Mouse (Mus musculus): ENCODE results near the gene Rhobtb3. TPM values are rescaled to one million over a fixed set of nuclear protein-coding genes. Genes with fewer than 3 reads are reported as not detected.

Rhobtb3 gene
- total and polyA plus RNA-seq, 2 experiments, result 1.7 to 8.5 TPM

DNA sequence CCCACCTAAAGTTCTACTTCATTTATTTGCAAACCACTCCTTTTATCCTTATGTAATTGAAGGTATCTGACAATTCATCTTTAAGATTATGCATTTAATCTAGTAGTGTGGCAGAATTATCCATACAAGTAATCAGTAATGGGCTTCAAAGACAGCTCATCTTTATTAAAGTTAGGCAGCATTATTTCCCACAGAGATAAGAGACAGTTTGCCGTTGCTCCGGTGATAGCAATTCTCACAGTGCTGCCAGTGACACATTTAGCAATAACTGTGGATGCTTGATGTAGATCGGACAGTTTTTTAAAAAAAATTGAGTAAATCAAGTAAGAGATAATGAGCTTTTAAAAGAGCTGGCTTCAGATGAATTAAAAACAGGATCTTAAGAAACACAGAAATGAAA, 51.4 kb downstream of the Rhobtb3 start:
- WGBS, result 77% methylated on average over 3 of the region's 3 CpGs
- H3K4me3 ChIP-seq (ENCODE audit: insufficient read depth, low read depth, low read length), result no peak overlapping the region
- H3K36me3 ChIP-seq (ENCODE audit: control insufficient read depth, insufficient read depth, low read length), result no peaks in the 10 kb centered on the region; the same call in 1 of the 2 replicates

DNA sequence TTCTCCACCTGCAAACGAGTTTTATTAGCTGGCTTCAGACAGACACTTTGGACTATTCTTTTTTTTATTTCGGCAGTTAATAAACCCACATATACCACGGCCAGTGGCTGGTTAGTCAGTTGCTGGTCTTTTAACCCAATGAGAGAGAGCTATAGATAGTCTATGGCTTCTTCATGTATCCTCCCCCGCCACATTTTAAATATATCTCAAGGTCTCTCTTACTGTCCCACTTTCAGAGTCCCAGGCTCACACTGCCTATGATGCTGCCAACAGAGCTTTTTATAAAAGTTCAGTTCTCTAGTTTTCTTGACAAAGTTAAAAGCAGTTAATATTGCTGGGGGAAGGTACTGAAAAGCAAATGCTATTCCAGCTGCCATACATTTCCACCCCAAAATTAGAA, 51.9 kb downstream of the Rhobtb3 start:
- Histone ChIP-seq H3K79me2 (ENCODE audit: control insufficient read depth, insufficient read depth, low read length) (no peaks in the 10 kb centered on the region), H3K27me3 (ENCODE audit: control insufficient read depth, insufficient read depth, low read length) (no peaks in the 10 kb centered on the region), H3K9ac (ENCODE audit: low read depth, low read length) (no peak overlapping the region), H3K4me3 (ENCODE audit: insufficient read depth, low read depth, low read length) (no peak overlapping the region), H3K36me3 (ENCODE audit: control insufficient read depth, insufficient read depth, low read length) (no peaks in the 10 kb centered on the region; the same call in 1 of the 2 replicates), H3K27ac (replicated peaks; ENCODE audit: insufficient read depth, low read depth, low read length) (no peak overlapping the region), H3K4me1 (ENCODE audit: control insufficient read depth, insufficient read depth, low read length) (no peaks in the 10 kb centered on the region)
- TF ChIP-seq CTCF (IDR thresholded peaks at IDR 0.05; ENCODE audit: low read depth, low read length) (no peak), POLR2A (IDR thresholded peaks at IDR 0.05; ENCODE audit: extremely low read depth, insufficient read depth, low read length) (no peak)
- WGBS, result 92% methylated on average over 4 of the region's 4 CpGs
- DNase-seq (ENCODE audit: extremely low read depth, low read depth, low spot score), result no peak

More for the DNA sequence above, 51.4 kb downstream of the Rhobtb3 start:
- H3K27me3 ChIP-seq (ENCODE audit: control insufficient read depth, insufficient read depth, low read length), result no peaks in the 10 kb centered on the region
- H3K79me2 ChIP-seq (ENCODE audit: control insufficient read depth, insufficient read depth, low read length), result no peaks in the 10 kb centered on the region
- no peaks in the 10 kb centered on the region for H3K4me1 ChIP-seq (ENCODE audit: control insufficient read depth, insufficient read depth, low read length)
- no peak overlapping the region for H3K9ac ChIP-seq (ENCODE audit: low read depth, low read length)
- TF ChIP-seq CTCF (IDR thresholded peaks at IDR 0.05; ENCODE audit: low read depth, low read length) (no peak), POLR2A (IDR thresholded peaks at IDR 0.05; ENCODE audit: extremely low read depth, insufficient read depth, low read length) (no peak)
- no peak overlapping the region for H3K27ac ChIP-seq (replicated peaks; ENCODE audit: insufficient read depth, low read depth, low read length)
- no peak for DNase-seq (ENCODE audit: extremely low read depth, low read depth, low spot score)

GRCm38 (mm10) chr13:75883792-75884191, 59.9 kb downstream of the Rhobtb3 start:
- Histone ChIP-seq H3K79me2 (ENCODE audit: control insufficient read depth, insufficient read depth, low read length) (no peaks in the 10 kb centered on the region), H3K4me1 (ENCODE audit: control insufficient read depth, insufficient read depth, low read length) (no peaks in the 10 kb centered on the region), H3K4me3 (ENCODE audit: insufficient read depth, low read depth, low read length) (no peak overlapping the region), H3K9ac (ENCODE audit: low read depth, low read length) (no peak overlapping the region), H3K36me3 (ENCODE audit: control insufficient read depth, insufficient read depth, low read length) (peaks cover 4% of the 10 kb centered on the region), H3K27ac (replicated peaks; ENCODE audit: insufficient read depth, low read depth, low read length) (no peak overlapping the region), H3K27me3 (ENCODE audit: control insufficient read depth, insufficient read depth, low read length) (no peaks in the 10 kb centered on the region)
- 81% methylated on average over 3 of the region's 3 CpGs for WGBS
- TF ChIP-seq CTCF (IDR thresholded peaks at IDR 0.05; ENCODE audit: low read depth, low read length), result no peak
- TF ChIP-seq POLR2A (IDR thresholded peaks at IDR 0.05; ENCODE audit: extremely low read depth, insufficient read depth, low read length), result no peak
- DNase-seq (ENCODE audit: extremely low read depth, low read depth, low spot score), result no peak

GRCm38 (mm10) chr13:75880501-75880900, 63.2 kb downstream of the Rhobtb3 start:
- Histone ChIP-seq H3K27ac (replicated peaks; ENCODE audit: insufficient read depth, low read depth, low read length) (no peak overlapping the region), H3K27me3 (ENCODE audit: control insufficient read depth, insufficient read depth, low read length) (no peaks in the 10 kb centered on the region), H3K36me3 (ENCODE audit: control insufficient read depth, insufficient read depth, low read length) (peaks cover 4% of the 10 kb centered on the region), H3K79me2 (ENCODE audit: control insufficient read depth, insufficient read depth, low read length) (no peaks in the 10 kb centered on the region), H3K4me3 (ENCODE audit: insufficient read depth, low read depth, low read length) (no peak overlapping the region), H3K9ac (ENCODE audit: low read depth, low read length) (no peak overlapping the region), H3K4me1 (ENCODE audit: control insufficient read depth, insufficient read depth, low read length) (no peaks in the 10 kb centered on the region)
- no peak for TF ChIP-seq CTCF (IDR thresholded peaks at IDR 0.05; ENCODE audit: low read depth, low read length)
- no peak for TF ChIP-seq POLR2A (IDR thresholded peaks at IDR 0.05; ENCODE audit: extremely low read depth, insufficient read depth, low read length)
- no peak for DNase-seq (ENCODE audit: extremely low read depth, low read depth, low spot score)
- WGBS, result 92% methylated on average over 2 of the region's 2 CpGs

- 48% methylated on average over 3 of the region's 3 CpGs for WGBS
Observed at GRCm38 (mm10) chr13:75879756-75880155, 64.0 kb downstream of the Rhobtb3 start.

GRCm38 (mm10) chr13:75877907-75878306, 65.8 kb downstream of the Rhobtb3 start:
- peak; percentile 57 for DNase-seq (ENCODE audit: extremely low read depth, low read depth, low spot score)
- Histone ChIP-seq H3K36me3 (ENCODE audit: control insufficient read depth, insufficient read depth, low read length) (peaks cover 4% of the 10 kb centered on the region), H3K4me3 (ENCODE audit: insufficient read depth, low read depth, low read length) (no peak overlapping the region), H3K9ac (ENCODE audit: low read depth, low read length) (no peak overlapping the region), H3K27me3 (ENCODE audit: control insufficient read depth, insufficient read depth, low read length) (no peaks in the 10 kb centered on the region), H3K4me1 (ENCODE audit: control insufficient read depth, insufficient read depth, low read length) (no peaks in the 10 kb centered on the region), H3K79me2 (ENCODE audit: control insufficient read depth, insufficient read depth, low read length) (no peaks in the 10 kb centered on the region), H3K27ac (replicated peaks; ENCODE audit: insufficient read depth, low read depth, low read length) (no peak overlapping the region)
- TF ChIP-seq POLR2A (IDR thresholded peaks at IDR 0.05; ENCODE audit: extremely low read depth, insufficient read depth, low read length) (no peak), CTCF (IDR thresholded peaks at IDR 0.05; ENCODE audit: low read depth, low read length) (peak; percentile 65)

More at GRCm38 (mm10) chr13:75879756-75880155, 64.0 kb downstream of the Rhobtb3 start:
- Histone ChIP-seq H3K4me1 (ENCODE audit: control insufficient read depth, insufficient read depth, low read length) (no peaks in the 10 kb centered on the region), H3K36me3 (ENCODE audit: control insufficient read depth, insufficient read depth, low read length) (peaks cover 6% of the 10 kb centered on the region), H3K27me3 (ENCODE audit: control insufficient read depth, insufficient read depth, low read length) (no peaks in the 10 kb centered on the region), H3K27ac (replicated peaks; ENCODE audit: insufficient read depth, low read depth, low read length) (no peak overlapping the region), H3K9ac (ENCODE audit: low read depth, low read length) (no peak overlapping the region), H3K4me3 (ENCODE audit: insufficient read depth, low read depth, low read length) (no peak overlapping the region), H3K79me2 (ENCODE audit: control insufficient read depth, insufficient read depth, low read length) (no peaks in the 10 kb centered on the region)
- TF ChIP-seq CTCF (IDR thresholded peaks at IDR 0.05; ENCODE audit: low read depth, low read length) (no peak), POLR2A (IDR thresholded peaks at IDR 0.05; ENCODE audit: extremely low read depth, insufficient read depth, low read length) (no peak)
- peak; percentile 52 for DNase-seq (ENCODE audit: extremely low read depth, low read depth, low spot score)
